Mouse (Mus musculus): Measurements from ENCODE around the gene Trappc1. TPM values are rescaled to one million over a fixed set of nuclear protein-coding genes. Genes with fewer than 3 reads are reported as not detected.
"Not testable (repeated sequence)": the region's sequence is repeated elsewhere in the genome, so short reads cannot be mapped to it uniquely, and the experiment has no call there.

The Trappc1 gene
- 93.3 and 94.0 TPM in 2 replicates for polyA plus RNA-seq (2012; ENCODE audit: insufficient read depth, insufficient read length, missing spikeins)

DNA sequence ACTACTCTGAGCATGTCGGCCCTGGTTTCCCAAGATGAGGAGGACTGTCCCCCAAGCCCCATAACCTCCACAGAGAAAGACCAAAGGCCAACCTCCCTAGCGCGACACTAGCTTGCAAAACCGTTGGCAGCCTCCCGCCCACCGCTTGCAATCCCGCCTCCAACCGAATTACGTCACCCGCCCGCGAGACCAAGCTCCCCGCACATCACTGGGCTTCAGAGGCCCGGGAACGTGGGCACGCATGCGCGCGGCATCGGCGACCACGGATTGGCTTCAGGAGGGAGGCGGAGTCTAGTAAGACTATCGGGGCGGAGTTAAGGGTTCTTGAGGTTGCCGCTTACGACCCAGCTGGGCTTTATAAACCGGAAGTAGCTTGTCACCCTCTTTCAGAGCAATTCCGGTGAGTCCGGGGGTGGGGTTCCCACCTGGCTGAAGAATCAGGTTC lies at the start of gene Trappc1, which contains the start of gene Cntrob:
TSS of gene Trappc1 (plus strand) at position 314 of the 445 bp plus-strand sequence.
TSS of gene Cntrob (minus strand) at position 109 of the 445 bp plus-strand sequence.
- Histone ChIP-seq H3K27ac (replicated peaks; ENCODE audit: low read depth, low read length) (peak within 1 kb of the TSS; percentile 64), H3K4me3 (ENCODE audit: insufficient read depth, low read depth, low read length) (peak within 1 kb of the TSS; percentile 81), H3K4me1 (ENCODE audit: control insufficient read depth, insufficient read depth, insufficient read length, low read length) (peaks cover 13% of the 10 kb centered on the region)

DNA sequence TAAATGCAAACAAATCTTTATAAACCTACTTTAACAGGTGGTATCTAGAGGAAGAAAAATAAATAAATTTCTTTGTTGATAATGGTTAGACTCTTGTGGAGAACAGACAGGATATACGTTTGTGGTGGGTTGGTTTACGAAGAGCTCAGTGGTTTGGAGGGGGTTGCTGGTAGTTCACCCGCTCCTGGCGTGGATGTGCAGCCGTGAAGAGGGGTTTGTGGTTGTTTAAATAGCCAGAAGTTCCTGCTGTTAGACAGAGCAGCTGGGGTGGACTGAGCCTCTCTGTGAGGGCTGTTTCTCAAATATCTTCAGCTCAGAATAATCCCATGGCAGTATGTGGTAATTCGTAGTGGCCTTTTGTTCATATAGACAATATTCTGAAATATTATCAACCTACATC lies 48.1 kb upstream of the Trappc1 start:
- H3K4me1 ChIP-seq (ENCODE audit: control insufficient read depth, insufficient read depth, insufficient read length, low read length), result no peaks in the 10 kb centered on the region; the same call in 1 of the 2 replicates
- no peak overlapping the region for H3K27ac ChIP-seq (replicated peaks; ENCODE audit: low read depth, low read length)
- H3K4me3 ChIP-seq (ENCODE audit: insufficient read depth, low read depth, low read length), result no peak overlapping the region

DNA sequence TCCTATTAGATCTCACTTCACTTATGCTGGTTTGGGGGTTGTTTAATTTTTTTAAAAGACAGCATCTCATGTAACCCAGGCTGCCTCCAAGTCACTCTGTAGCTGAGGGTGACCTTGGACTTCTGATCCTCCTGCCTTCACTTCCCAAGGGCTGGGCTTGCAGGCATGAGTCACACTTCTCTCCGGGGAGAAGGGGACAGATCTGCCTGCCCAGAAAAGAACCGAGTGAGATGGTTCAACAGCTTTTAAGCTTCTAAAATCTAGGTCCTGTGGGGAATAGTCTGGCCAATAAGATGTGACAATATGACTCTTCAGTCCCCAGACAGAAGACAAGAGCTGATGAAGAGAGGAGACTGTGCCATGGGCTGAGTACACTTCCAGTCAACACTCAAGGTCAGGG lies 47.7 kb upstream of the Trappc1 start:
- H3K4me3 ChIP-seq (ENCODE audit: insufficient read depth, low read depth, low read length), result no peak overlapping the region
- no peak overlapping the region for H3K27ac ChIP-seq (replicated peaks; ENCODE audit: low read depth, low read length)
- no peaks in the 10 kb centered on the region; the same call in 1 of the 2 replicates for H3K4me1 ChIP-seq (ENCODE audit: control insufficient read depth, insufficient read depth, insufficient read length, low read length)

DNA sequence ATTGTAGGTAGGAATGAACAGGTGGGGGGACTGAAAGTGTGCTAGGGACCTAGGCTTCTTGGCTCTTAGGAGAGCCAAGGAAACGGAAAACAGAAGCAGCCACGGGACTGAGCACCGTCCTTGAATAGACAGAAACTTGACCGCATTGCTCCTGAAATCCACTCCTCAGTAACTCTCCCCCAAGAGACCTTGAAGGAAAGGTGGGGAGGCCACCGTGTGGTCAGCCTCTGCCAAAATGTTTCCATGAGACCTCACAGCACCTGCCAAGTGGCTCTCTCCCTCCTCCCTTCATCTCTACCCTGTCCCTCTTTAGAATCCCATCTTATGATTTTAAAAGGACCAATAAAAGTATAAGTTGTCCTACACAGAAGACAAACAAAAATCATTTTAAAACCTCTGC lies 46.5 kb upstream of the Trappc1 start:
- Histone ChIP-seq H3K4me1 (ENCODE audit: control insufficient read depth, insufficient read depth, insufficient read length, low read length) (no peaks in the 10 kb centered on the region), H3K27ac (replicated peaks; ENCODE audit: low read depth, low read length) (no peak overlapping the region), H3K4me3 (ENCODE audit: insufficient read depth, low read depth, low read length) (no peak overlapping the region)

DNA sequence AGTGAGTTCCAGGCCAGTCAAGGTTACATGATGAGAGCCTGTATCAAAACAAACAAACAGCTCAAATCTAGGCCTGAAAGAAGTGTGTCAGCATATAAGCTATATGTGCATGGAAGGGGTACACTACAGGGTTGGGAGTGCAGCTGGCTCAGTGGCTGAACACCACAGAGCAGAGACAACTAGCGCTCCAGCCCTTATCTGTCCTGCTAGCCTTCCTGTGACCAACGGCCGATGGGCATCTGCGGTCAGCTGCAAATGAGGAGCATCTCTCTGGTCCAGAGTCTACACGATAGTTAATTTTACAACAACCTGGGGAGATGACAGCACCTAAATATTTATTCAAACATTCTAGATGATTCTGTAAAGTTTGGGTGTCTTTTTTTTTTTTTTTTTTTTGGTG lies 32.7 kb upstream of the Trappc1 start:
- no peak overlapping the region for H3K4me3 ChIP-seq (ENCODE audit: insufficient read depth, low read depth, low read length)
- H3K4me1 ChIP-seq (ENCODE audit: control insufficient read depth, insufficient read depth, insufficient read length, low read length), result no peaks in the 10 kb centered on the region
- H3K27ac ChIP-seq (replicated peaks; ENCODE audit: low read depth, low read length), result no peak overlapping the region

DNA sequence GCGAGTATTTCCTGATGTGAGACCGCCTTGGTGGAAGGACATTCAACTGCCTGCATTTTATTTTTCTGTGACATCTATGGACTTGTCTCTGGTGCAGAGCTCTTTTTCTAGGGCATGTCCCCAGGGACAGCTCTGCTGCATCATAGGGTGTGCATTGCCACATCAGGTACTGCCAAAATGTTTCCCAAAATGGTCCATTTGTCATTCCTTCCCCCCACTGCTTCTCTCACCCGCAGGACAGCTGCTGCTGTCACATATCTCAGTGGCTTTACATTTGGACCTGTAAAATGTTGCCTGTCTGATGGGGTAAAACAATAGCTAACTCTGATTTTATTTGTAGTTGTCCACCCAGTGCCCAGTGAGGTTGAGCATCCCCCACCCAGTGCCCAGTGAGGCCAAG lies 28.5 kb upstream of the Trappc1 start:
- Histone ChIP-seq H3K4me3 (ENCODE audit: insufficient read depth, low read depth, low read length) (no peak overlapping the region), H3K4me1 (ENCODE audit: control insufficient read depth, insufficient read depth, insufficient read length, low read length) (no peaks in the 10 kb centered on the region), H3K27ac (replicated peaks; ENCODE audit: low read depth, low read length) (no peak overlapping the region)

DNA sequence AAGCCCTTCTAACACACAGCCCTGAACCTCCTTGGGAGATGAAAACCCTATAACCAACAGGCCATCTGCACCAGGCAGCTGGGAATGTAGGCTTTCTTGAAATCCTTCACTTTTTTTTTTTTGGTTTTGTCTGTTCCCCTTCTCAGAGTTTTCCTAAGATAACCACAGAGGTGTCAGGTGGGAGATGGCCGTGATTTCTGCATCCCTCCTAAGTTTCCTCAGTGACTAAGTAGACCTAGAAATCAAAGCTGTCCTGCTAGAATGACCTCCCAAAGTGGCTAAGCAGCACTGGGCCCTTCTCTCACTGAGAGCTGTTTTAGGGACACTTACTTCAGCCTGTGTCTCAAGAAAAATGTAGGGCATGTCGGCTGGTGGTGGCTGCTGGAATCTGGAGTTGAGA lies 26.0 kb upstream of the Trappc1 start:
- Histone ChIP-seq H3K27ac (replicated peaks; ENCODE audit: low read depth, low read length) (no peak overlapping the region), H3K4me3 (ENCODE audit: insufficient read depth, low read depth, low read length) (no peak overlapping the region)

DNA sequence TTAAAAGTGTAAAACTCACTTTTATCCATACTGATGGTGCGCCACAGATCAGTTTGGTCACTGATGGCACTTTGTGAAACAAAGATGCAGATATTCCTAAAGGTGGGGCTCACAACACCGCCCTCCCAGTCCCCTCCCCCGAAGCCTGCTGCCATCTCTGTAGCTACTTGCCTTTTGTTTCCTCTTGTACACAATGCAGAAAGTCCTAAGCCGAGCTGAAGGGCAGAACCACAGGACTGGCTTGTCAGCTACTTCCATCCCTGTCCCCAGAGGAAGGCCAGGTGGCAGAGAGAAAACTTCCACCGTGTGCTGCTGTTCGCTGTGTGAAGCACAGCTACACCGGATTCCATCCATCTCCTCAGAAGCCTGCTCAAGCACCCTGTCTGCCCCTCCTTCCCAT lies 25.5 kb upstream of the Trappc1 start:
- H3K4me3 ChIP-seq (ENCODE audit: insufficient read depth, low read depth, low read length), result no peak overlapping the region

More for the DNA sequence above, 26.0 kb upstream of the Trappc1 start:
- no peaks in the 10 kb centered on the region for H3K4me1 ChIP-seq (ENCODE audit: control insufficient read depth, insufficient read depth, insufficient read length, low read length)

DNA sequence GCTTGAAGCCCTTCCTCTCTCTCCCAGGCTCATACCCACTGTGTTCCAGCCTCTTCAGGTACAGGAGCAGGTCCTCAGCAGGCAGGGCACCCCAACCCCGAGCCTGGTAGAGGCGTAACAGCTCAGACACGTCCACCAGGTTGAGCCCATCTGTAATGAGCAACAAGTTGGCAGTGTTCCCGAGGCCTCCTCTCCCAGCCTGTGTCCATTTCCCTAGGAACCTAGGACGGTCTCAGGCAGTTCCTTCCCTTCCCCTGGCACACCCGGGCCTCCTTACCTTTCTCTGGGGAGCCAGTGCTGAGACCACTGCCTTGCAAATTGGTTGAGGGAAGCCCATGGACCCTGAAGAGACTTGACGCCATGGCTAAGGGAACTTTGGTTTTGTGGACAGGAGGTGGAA lies 21.0 kb upstream of the Trappc1 start:
- Histone ChIP-seq H3K4me1 (ENCODE audit: control insufficient read depth, insufficient read depth, insufficient read length, low read length) (no peaks in the 10 kb centered on the region), H3K4me3 (ENCODE audit: insufficient read depth, low read depth, low read length) (no peak overlapping the region), H3K27ac (replicated peaks; ENCODE audit: low read depth, low read length) (no peak overlapping the region)

More for the DNA sequence above, 25.5 kb upstream of the Trappc1 start:
- H3K4me1 ChIP-seq (ENCODE audit: control insufficient read depth, insufficient read depth, insufficient read length, low read length), result no peaks in the 10 kb centered on the region
- no peak overlapping the region for H3K27ac ChIP-seq (replicated peaks; ENCODE audit: low read depth, low read length)

DNA sequence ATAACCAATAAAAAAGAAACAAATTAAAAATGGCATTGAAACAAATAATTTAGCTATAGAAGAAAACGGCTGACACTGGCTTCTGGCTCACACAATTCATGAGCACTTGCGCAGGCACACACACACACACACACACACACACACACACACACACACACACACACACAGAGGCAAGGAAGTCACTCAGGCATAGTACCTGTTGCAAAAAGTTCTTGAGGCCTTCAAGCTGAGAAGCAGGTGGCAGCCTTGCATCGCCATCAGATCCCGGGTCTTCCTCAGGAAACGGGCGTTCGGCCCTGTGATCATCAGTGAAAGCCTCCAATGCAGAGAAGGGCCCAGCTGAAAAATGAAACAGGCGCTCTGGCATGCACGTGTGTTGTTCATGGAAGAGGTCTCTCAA lies 18.5 kb upstream of the Trappc1 start:
- H3K4me3 ChIP-seq (ENCODE audit: insufficient read depth, low read depth, low read length), result no peak overlapping the region
- no peak overlapping the region for H3K27ac ChIP-seq (replicated peaks; ENCODE audit: low read depth, low read length)
- H3K4me1 ChIP-seq (ENCODE audit: control insufficient read depth, insufficient read depth, insufficient read length, low read length), result no peaks in the 10 kb centered on the region

DNA sequence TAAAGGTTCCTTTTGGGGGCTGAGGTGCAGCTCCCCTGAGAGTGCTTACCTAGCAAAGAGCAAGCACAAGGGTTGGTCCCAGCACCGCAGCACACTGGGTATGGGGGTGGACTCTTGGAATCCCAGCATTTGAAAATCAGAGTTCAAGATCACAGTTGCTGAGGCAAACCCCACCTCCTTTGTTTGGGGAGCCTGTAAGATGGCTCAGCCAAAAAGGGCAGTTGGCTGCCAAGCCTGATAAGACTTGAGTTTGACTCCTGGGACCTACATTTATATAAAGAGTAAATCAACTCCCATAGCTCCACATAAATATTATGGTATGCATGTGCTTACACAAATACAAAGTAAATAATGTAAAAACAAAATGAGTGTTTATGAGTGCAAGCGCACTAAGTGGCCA lies 17.7 kb upstream of the Trappc1 start:
- H3K4me1 ChIP-seq (ENCODE audit: control insufficient read depth, insufficient read depth, insufficient read length, low read length), result no peaks in the 10 kb centered on the region
- no peak overlapping the region for H3K27ac ChIP-seq (replicated peaks; ENCODE audit: low read depth, low read length)
- H3K4me3 ChIP-seq (ENCODE audit: insufficient read depth, low read depth, low read length), result no peak overlapping the region

DNA sequence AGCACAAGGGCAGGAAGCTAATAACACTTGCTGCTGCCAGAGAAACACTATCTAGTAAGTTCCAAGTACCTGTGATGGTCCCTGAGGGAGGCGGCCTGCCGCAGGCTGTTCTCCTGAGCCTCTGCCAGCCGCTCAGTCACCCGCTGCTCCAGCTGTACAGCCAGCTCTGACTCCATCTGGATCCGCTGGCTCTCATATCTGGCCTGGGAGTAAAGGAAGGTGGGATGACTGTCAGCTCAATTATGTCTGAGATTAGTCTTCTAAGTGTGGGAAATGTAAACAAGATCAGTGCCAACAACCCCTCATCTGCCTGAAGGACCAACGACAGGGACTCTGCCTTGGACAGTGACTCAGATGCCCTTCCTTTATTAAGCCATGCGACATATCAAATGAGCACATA lies 12.5 kb upstream of the Trappc1 start:
- no peaks in the 10 kb centered on the region for H3K4me1 ChIP-seq (ENCODE audit: control insufficient read depth, insufficient read depth, insufficient read length, low read length)
- no peak overlapping the region for H3K4me3 ChIP-seq (ENCODE audit: insufficient read depth, low read depth, low read length)
- no peak overlapping the region for H3K27ac ChIP-seq (replicated peaks; ENCODE audit: low read depth, low read length)

DNA sequence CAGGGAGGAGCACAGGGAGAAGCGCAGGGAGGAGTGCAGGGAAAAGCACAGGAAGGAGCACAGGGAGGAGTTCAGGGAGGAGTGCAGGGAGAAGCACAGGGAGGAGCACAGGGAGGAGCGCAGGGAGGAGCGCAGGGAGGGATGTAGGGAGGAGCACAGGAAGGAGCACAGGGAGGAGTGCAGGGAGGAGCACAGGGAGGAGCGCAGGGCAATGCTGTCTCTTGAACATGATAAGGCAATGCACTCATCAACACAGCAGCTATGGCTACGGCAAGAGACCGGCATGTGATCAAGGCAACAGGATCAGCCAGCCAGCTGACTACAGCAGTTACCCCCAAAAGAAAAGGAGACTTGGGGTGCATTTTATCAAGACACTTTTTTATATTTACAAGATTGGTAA lies 7.4 kb upstream of the Trappc1 start:
- H3K27ac ChIP-seq (replicated peaks; ENCODE audit: low read depth, low read length), result no peak overlapping the region
- no peaks in the 10 kb centered on the region for H3K4me1 ChIP-seq (ENCODE audit: control insufficient read depth, insufficient read depth, insufficient read length, low read length)
- no peak overlapping the region for H3K4me3 ChIP-seq (ENCODE audit: insufficient read depth, low read depth, low read length)

DNA sequence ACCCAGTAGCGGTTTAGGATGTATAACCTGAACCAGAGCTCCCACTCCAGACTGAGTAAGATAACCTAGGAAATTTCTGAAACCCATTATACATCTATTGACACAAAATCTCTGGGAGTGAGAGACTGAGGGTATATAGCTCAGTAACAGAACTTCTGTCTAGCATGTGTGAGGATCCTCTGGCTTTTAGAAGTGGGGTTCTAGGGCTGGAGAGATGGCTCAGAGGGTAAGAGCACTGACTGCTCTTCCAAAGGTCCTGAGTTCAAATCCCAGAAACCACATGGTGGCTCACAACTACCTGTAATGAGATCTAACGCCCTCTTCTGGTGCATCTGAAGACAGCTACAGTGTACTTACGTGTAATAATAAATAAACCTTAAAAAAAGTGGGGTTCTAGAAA lies 5.8 kb upstream of the Trappc1 start:
- not testable (repeated sequence) for H3K4me1 ChIP-seq (ENCODE audit: control insufficient read depth, insufficient read depth, insufficient read length, low read length); H3K27ac ChIP-seq (replicated peaks; ENCODE audit: low read depth, low read length); H3K4me3 ChIP-seq (ENCODE audit: insufficient read depth, low read depth, low read length)

DNA sequence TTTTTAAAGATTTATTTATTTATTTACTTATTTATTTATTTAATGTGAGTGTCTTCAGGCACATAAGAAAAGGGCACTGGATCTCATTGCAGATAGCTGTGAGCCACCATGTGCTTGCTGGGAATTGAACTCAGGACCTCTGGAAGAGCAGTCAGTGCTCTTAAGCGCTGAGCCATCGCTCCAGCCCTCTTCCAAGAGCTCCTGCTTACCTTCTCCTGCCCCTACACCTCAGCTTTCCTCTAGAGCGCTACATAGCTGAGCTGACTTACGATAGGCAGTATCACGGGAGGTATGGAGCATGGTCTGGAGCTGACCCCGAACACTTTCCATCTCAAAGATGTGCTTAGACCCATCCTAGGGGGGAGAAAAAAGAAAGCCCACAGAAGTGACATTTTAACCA lies 2.2 kb upstream of the Trappc1 start:
- no peak overlapping the region for H3K27ac ChIP-seq (replicated peaks; ENCODE audit: low read depth, low read length)
- H3K4me3 ChIP-seq (ENCODE audit: insufficient read depth, low read depth, low read length), result no peak overlapping the region
- peaks cover 13% of the 10 kb centered on the region for H3K4me1 ChIP-seq (ENCODE audit: control insufficient read depth, insufficient read depth, insufficient read length, low read length)

DNA sequence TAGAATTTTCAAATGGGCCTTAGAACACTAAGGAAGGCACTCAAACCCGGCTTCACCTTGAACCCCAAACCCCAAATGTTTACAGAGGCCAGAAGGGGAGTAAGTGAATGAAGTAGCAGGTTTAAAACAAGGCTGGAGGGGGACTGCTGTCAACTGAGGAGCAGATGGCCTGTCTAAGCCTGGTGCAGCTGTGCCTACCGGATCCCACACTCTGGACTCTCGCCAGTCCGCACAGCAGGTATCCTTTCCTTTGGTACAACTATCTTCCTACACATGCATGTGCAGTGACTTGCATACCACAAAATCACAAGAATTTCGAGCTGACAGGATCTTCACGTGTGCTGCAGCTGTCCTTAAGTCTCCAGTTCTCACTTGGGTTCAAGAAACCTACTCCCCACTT lies 1.8 kb upstream of the Trappc1 start:
- Histone ChIP-seq H3K4me3 (ENCODE audit: insufficient read depth, low read depth, low read length) (no peak overlapping the region), H3K4me1 (ENCODE audit: control insufficient read depth, insufficient read depth, insufficient read length, low read length) (peaks cover 13% of the 10 kb centered on the region), H3K27ac (replicated peaks; ENCODE audit: low read depth, low read length) (no peak overlapping the region)

Measured in brown adipose tissue, adult 24 weeks (tissue).